Mouse (Mus musculus): ENCODE data around the gene Slc25a23.
"Not testable (repeated sequence)": the region's sequence is repeated elsewhere in the genome, so short reads cannot be mapped to it uniquely, and the experiment has no call there.

Slc25a23 gene

GRCm38 (mm10) chr17:57070699-57071098 is 11.0 kb upstream of the Slc25a23 start:
- DNase-seq (ENCODE audit: low spot score) = no peak

- DNase-seq (ENCODE audit: low spot score) = no peak
Measured at GRCm38 (mm10) chr17:57070272-57070671, 10.6 kb upstream of the Slc25a23 start.

- DNase-seq (ENCODE audit: low spot score) = no peak
Measured at GRCm38 (mm10) chr17:57066908-57067307, 7.2 kb upstream of the Slc25a23 start.

GRCm38 (mm10) chr17:57063031-57063430 is 3.4 kb upstream of the Slc25a23 start:
- DNase-seq (ENCODE audit: low spot score) = no peak

GRCm38 (mm10) chr17:57062548-57062947 is 2.9 kb upstream of the Slc25a23 start:
- DNase-seq (ENCODE audit: low spot score) = no peak

- DNase-seq (ENCODE audit: low spot score) = no peak
Measured at GRCm38 (mm10) chr17:57062011-57062521, 2.4 kb upstream of the Slc25a23 start.

GRCm38 (mm10) chr17:57061069-57061468 is 1.4 kb upstream of the Slc25a23 start:
- no peak for DNase-seq (ENCODE audit: low spot score)

GRCm38 (mm10) chr17:57060231-57060801 is 653 bp upstream of the Slc25a23 start:
- peak; percentile 88 for DNase-seq (ENCODE audit: low spot score)

GRCm38 (mm10) chr17:57058891-57059485 is 675 bp downstream of the Slc25a23 start, which contains the start of gene Crb3:
Crb3 (plus strand) TSS chr17:57059105.
- no peak for DNase-seq (ENCODE audit: low spot score)

GRCm38 (mm10) chr17:57056246-57056645 is 3.4 kb downstream of the Slc25a23 start:
- DNase-seq (ENCODE audit: low spot score) = no peak

GRCm38 (mm10) chr17:57051679-57052078 is 8.0 kb downstream of the Slc25a23 start:
- not testable (repeated sequence) for DNase-seq (ENCODE audit: low spot score)

GRCm38 (mm10) chr17:57048816-57049215 is 10.8 kb downstream of the Slc25a23 start:
- DNase-seq (ENCODE audit: low spot score) = no peak

- no peak for DNase-seq (ENCODE audit: low spot score)
Measured at GRCm38 (mm10) chr17:57047406-57047805, 12.3 kb downstream of the Slc25a23 start.

- DNase-seq (ENCODE audit: low spot score) = no peak
Measured at GRCm38 (mm10) chr17:57041554-57041953, 18.1 kb downstream of the Slc25a23 start, which contains the start of gene Slc25a41. Slc25a41 (minus strand) TSS chr17:57041654.

- no peak for DNase-seq (ENCODE audit: low spot score)
Measured at GRCm38 (mm10) chr17:57038978-57039377, 20.7 kb downstream of the Slc25a23 start.

- no peak for DNase-seq (ENCODE audit: low spot score)
Measured at GRCm38 (mm10) chr17:57032854-57033253, 26.8 kb downstream of the Slc25a23 start.

- peak; percentile 98 for DNase-seq (ENCODE audit: low spot score)
Measured at GRCm38 (mm10) chr17:57031661-57032420, 27.8 kb downstream of the Slc25a23 start.

GRCm38 (mm10) chr17:57030931-57031660 is 28.6 kb downstream of the Slc25a23 start, which contains the start of gene Khsrp:
Khsrp (minus strand) TSS chr17:57031522.
- no peak for DNase-seq (ENCODE audit: low spot score)

GRCm38 (mm10) chr17:57029691-57030090 is 30.0 kb downstream of the Slc25a23 start:
- peak; percentile 49 for DNase-seq (ENCODE audit: low spot score)

- DNase-seq (ENCODE audit: low spot score) = no peak
Measured at GRCm38 (mm10) chr17:57027471-57027870, 32.2 kb downstream of the Slc25a23 start.

- DNase-seq (ENCODE audit: low spot score) = no peak
Measured at GRCm38 (mm10) chr17:57020960-57021359, 38.7 kb downstream of the Slc25a23 start.

- DNase-seq (ENCODE audit: low spot score) = peak; percentile 21
Measured at GRCm38 (mm10) chr17:57019693-57020092, 40.0 kb downstream of the Slc25a23 start.
